Mouse (Mus musculus): Measurements from ENCODE around the gene Zfp444. TPM values are rescaled to one million over a fixed set of nuclear protein-coding genes. Genes with fewer than 3 reads are reported as not detected.
A peak's percentile ranks its signal among the peaks of the same experiment; 100 is the strongest.
"Not testable (repeated sequence)": the region's sequence is repeated elsewhere in the genome, so short reads cannot be mapped to it uniquely, and the experiment has no call there.

Gene Zfp444
- total RNA-seq, 2 experiments from 2014 or later: 55.8 to 57.2 TPM

DNA sequence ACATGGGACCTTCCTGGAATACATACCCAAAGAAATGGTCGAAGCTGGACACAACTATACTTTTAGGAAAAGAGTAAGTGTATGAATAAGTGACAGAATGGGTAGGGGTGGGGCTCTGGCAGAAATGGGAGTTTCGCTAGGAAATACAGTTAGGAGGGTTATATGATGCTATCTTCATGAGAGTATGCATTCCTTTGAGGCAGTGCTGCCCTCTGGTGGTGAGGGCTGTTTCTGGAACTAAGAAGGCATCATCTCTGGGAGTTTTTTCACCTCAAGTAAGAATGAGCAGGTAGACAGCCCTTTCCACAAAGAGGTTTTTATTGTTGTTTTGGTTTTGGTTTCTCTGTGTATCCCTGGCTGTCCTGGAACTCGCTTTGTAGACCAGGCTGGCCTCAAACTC is 19.4 kb downstream of the Zfp444 start:
- Histone ChIP-seq H3K27ac (no peak overlapping the region), H3K4me3 (no peak overlapping the region)
- peak; percentile 70 to 87 for DNase-seq (ENCODE audit: low spot score in 2 of 2)
- TF ChIP-seq CTCF (conservative IDR thresholded peaks at IDR 0.05): peak; percentile 88

- DNase-seq (ENCODE audit: low spot score in 2 of 2): peak; percentile 47 to 67
- H3K4me3 ChIP-seq: no peak overlapping the region
- peak; percentile 93 for TF ChIP-seq CTCF (conservative IDR thresholded peaks at IDR 0.05)
- no peak overlapping the region for H3K27ac ChIP-seq
These were observed 22.1 kb downstream of the Zfp444 start for GRCm38 (mm10) chr7:6194129-6194528.

DNA sequence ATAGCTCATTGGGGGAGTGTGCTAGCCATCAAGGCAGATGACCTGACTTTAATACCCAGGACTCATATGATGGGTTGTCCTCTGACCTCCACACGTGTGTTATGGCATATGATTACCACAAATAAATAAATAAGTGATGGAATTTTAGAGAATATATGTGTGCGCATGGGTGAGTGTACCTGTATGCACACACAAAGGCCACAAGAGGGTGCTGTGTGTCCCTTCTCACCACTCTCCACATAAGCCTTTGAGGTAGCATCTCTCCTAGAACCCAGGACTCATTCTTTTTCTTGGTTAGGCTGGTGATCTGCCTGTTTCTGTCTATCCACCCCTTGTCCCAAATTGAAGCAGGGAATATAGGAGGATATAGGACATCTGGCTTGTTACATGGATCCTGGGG is 23.8 kb downstream of the Zfp444 start:
- DNase-seq (ENCODE audit: low spot score in 2 of 2): no peak
- Histone ChIP-seq H3K4me3 (no peak overlapping the region), H3K27ac (no peak overlapping the region)
- TF ChIP-seq CTCF (conservative IDR thresholded peaks at IDR 0.05): peak; percentile 52

DNA sequence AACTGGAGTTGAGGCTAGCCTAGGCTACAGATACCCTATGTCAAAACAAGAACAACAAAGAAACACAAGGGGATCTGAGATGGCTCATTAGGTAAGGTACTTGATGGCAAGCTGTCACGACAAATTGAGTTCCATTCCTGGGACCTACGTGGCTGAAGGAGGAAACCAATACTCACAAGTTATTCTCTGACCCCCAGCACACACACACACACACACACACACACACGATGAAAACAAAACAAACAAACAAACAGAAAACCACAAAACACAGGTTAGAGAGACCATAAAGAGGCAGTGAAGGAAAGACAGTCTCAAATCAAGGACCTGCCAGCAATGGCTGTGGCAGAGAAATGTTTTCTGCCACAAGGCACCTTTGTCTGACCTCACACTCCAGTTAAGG is 24.8 kb downstream of the Zfp444 start, which contains the start of gene Galp:
Gene Galp (plus strand): TSS at position 301 of the 400 bp plus-strand sequence.
- Histone ChIP-seq H3K4me3 (no peak within 1 kb of the TSS), H3K27ac (no peak within 1 kb of the TSS)
- TF ChIP-seq CTCF (conservative IDR thresholded peaks at IDR 0.05): no peak
- DNase-seq (ENCODE audit: low spot score in 2 of 2): no peak

DNA sequence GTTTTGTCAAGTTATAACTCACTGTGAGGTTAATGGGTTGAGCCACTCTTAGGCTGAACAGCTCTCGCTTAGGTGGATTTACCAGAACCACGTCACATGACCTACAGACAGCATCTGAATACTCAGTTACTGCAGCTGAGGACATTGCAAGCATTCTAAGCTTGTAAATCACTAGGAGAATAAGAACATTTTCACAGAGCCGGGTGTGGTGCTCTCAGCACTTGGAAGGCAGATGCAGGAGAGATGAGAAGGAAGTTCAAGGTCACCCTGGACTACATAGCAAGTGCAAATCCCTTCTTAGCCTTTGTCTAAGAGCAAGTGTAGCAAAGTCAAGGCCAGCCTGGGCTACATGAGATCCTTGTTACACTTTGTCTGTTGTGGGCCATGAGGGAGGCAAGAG is 32.2 kb downstream of the Zfp444 start:
- no peak overlapping the region for H3K27ac ChIP-seq
- DNase-seq (ENCODE audit: low spot score in 2 of 2): no peak
- no peak for TF ChIP-seq CTCF (conservative IDR thresholded peaks at IDR 0.05)
- no peak overlapping the region for H3K4me3 ChIP-seq

- no peak overlapping the region for H3K27ac ChIP-seq
- TF ChIP-seq CTCF (conservative IDR thresholded peaks at IDR 0.05): peak; percentile 77
- DNase-seq (ENCODE audit: low spot score in 2 of 2): peak in 1 of 2 experiments; percentile 36
- H3K4me3 ChIP-seq: no peak overlapping the region
These were observed 41.1 kb downstream of the Zfp444 start for GRCm38 (mm10) chr7:6213144-6213543.

DNA sequence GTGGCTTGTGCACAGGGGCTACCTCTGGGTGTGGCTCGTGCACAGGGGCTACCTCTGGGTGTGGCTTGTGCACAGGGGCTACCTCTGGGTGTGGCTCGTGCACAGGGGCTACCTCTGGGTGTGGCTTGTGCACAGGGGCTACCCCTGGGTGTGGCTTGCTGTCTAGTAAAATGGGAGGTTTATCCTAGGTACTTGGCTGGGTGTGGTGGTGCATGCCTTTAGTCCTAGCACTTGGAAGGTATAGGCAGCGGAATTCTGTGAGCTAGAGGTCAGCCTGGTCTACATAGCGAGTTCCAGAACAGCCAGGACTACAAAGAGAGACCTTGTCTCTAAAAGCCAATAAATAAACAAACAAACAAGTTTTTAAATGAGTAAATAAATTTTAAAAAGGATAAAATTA is 42.7 kb downstream of the Zfp444 start:
- H3K4me3 ChIP-seq; DNase-seq (ENCODE audit: low spot score in 2 of 2); H3K27ac ChIP-seq: not testable (repeated sequence)

- no peak for DNase-seq (ENCODE audit: low spot score in 2 of 2)
- no peak overlapping the region for H3K4me3 ChIP-seq
- no peak overlapping the region for H3K27ac ChIP-seq
- TF ChIP-seq CTCF (conservative IDR thresholded peaks at IDR 0.05): no peak
These were observed 48.1 kb downstream of the Zfp444 start for GRCm38 (mm10) chr7:6220147-6220546.

DNA sequence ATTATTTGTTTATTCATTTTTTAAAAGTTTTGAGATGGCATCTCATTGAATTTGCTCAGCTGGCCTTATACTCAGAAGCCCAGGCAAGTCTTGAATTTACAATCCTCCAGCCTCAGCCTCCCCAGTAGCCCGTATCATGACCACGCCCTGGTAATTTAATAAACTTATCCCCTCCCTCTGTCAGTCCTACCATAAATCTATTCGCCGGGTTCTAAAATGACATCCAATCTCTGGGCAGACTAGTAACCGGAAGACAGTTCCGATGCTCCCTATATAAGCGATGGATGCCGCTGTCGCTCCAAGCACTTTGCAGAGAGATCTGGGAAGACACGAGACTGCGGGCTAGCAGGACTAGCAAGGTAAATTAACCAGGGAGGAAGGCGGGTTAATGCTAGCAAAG is 50.0 kb downstream of the Zfp444 start, which contains the start of gene Zscan5b:
Gene Zscan5b (plus strand): TSS at position 301 of the 400 bp plus-strand sequence.
- TF ChIP-seq CTCF (conservative IDR thresholded peaks at IDR 0.05): no peak
- H3K4me3 ChIP-seq: no peak within 1 kb of the TSS
- no peak for DNase-seq (ENCODE audit: low spot score in 2 of 2)
- no peak within 1 kb of the TSS for H3K27ac ChIP-seq

DNA sequence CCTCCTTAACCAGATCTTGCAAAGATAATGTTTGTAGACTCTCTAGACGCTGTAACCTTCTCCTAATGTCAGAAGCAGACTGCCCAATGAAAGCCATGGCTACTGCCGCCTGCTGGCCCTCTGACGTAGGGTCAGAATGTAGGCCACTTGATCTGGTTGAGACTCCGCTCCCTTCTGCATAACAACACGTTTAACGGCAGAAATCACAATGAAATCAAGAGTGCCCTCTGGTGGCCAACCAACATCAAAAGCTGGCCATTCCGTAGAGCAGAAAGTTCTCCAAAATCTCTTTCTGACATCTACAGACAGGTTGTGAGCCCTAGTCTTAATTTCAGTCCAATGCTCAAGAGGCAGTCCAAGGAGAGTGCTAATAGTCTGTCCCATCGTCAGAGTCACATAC is 56.5 kb downstream of the Zfp444 start:
- peak; percentile 70 for TF ChIP-seq CTCF (conservative IDR thresholded peaks at IDR 0.05)
- not testable (repeated sequence) for H3K27ac ChIP-seq, H3K4me3 ChIP-seq
- DNase-seq (ENCODE audit: low spot score in 2 of 2): peak; percentile 10 to 19

DNA sequence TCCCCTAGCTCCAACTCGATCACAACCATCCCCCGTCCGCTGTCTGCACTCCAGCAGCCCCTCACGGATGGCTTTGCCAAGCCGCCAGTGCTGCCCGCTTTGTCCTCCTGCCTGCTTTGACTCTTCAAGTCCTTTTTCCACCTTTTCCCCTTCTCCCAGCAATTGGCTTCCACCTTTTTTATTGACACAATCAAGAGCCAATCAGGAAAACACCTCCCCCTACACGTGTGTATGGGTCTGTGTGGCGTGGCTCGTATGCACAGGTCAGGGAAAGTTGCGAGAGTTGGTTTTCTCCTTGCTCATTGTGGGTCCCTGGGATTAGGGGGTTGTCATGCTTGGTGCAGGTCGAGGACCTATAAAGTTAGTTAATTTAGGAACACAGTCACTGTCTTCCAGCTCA is 67.8 kb downstream of the Zfp444 start:
- DNase-seq (ENCODE audit: low spot score in 2 of 2): no peak
- Histone ChIP-seq H3K4me3 (no peak overlapping the region; the same call in 1 of the 2 replicates), H3K27ac (no peak overlapping the region)
- no peak for TF ChIP-seq CTCF (conservative IDR thresholded peaks at IDR 0.05)

DNA sequence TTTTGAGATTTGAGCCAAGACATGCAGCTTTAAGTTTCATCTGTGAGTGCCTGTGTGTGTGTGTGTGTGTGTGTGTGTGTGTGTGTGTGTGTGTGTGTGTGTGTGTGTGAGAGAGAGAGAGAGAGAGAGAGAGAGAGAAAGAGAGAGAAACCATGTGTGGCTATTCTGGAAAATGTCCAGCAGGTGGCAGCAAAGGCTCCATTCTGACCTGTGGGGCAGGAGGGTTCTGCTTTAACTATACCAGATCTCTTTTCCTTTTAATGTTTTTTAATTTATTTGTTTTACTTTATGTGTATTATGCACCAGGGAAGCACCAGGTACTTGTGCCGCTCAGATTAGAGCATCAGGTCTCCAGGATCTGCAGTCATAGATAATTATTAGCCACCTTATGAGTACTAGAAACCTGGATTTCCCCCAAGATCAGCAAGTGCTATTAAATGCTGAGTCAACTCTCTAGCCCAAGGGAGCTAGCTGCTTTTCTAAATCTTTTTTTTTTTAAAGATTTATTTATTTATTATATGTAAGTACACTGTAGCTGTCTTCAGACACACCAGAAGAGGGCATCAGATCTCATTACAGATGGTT is 68.9 kb downstream of the Zfp444 start:
- DNase-seq (ENCODE audit: low spot score in 2 of 2): peak; percentile 8 to 42

More for the DNA sequence above, 68.9 kb downstream of the Zfp444 start:
- peak; percentile 69 for TF ChIP-seq CTCF (conservative IDR thresholded peaks at IDR 0.05)
- not testable (repeated sequence) for H3K4me3 ChIP-seq, H3K27ac ChIP-seq

Other genes starting within 250 kb of the Zfp444 start
- gene Vmn1r65, start 161.2 kb upstream of the Zfp444 start, total RNA-seq (2021): not detected
- not detected for gene Nlrp4c, start 127.1 kb upstream of the Zfp444 start, total RNA-seq (2021)
- gene Zfp787, start 16.2 kb upstream of the Zfp444 start, total RNA-seq (2021): 10 to 100 TPM; 26.2 to 27.3 TPM
- gene Galp, start 24.9 kb downstream of the Zfp444 start, total RNA-seq (2021): not detected
- not detected for gene Zscan5b, start 50.1 kb downstream of the Zfp444 start, total RNA-seq (2021)
- gene Epp13, start 80.5 kb downstream of the Zfp444 start, total RNA-seq (2021): not detected
- gene Zfp667, start 114.4 kb downstream of the Zfp444 start, total RNA-seq (2021): 10 to 100 TPM; 17.8 to 18.3 TPM
- 10 to 100 TPM; 13.3 to 14.4 TPM for gene Zfp583, start 159.1 kb downstream of the Zfp444 start, total RNA-seq (2021)
- gene Gm3854, start 171.5 kb downstream of the Zfp444 start, total RNA-seq (2021): 1 to 10 TPM; 7.1 to 8.3 TPM
- 1 to 10 TPM; 4.7 to 5.0 TPM for gene Zfp78, start 191.1 kb downstream of the Zfp444 start, total RNA-seq (2021)
- gene Zfp28, start 211.1 kb downstream of the Zfp444 start, total RNA-seq (2021): 1 to 10 TPM; 6.7 to 9.6 TPM
- 10 to 100 TPM; 19.7 to 24.1 TPM for gene Smim17, start 226.5 kb downstream of the Zfp444 start, total RNA-seq (2021)
- under 1 TPM; 0.25 to 0.54 TPM for gene Gm20715, start 238.1 kb downstream of the Zfp444 start, total RNA-seq (2021)

Data from layer of hippocampus, adult 2 months (tissue).